ENCODE assay signal across 9 mouse cellular contexts in genomic region chr2:74726973-74727639, GRCm38 (mm10). TPM values are rescaled to one million over a fixed set of nuclear protein-coding genes. Genes with fewer than 3 reads are reported as not detected.
DNase-seq lines count a peak whose midpoint lies in the region; ATAC-seq and TF ChIP-seq lines count a peak whose summit lies in the region.
"Had no signal": no experiment of that assay in that cellular context is flagged by ENCODE, and none has a peak within 500 bp of the region (broad histone marks: within the 10 kb centered on the region; RNA-seq: fewer than 3 reads in every experiment).

No protein-coding gene starts in this region.

- ATAC-seq in heart, postnatal 0 days (ENCODE audit: insufficient read depth, low read depth): no peak
- no peak for ATAC-seq in embryonic facial prominence, embryonic 11.5 days (replicated peaks; ENCODE audit: insufficient number of reproducible peaks, low FRiP score, low TSS enrichment, low read depth)
- no peak for ATAC-seq in frontal cortex, adult (ENCODE audit: low TSS enrichment)

- TF ChIP-seq CTCF in heart, postnatal 0 days (IDR thresholded peaks at IDR 0.05; ENCODE audit: low read depth): no peak

- H3K36me3 ChIP-seq in heart, postnatal 0 days (replicated peaks; ENCODE audit: control insufficient read depth, insufficient read depth, low read length): no peaks in the 10 kb centered on the region
- H3K36me3 ChIP-seq in embryonic facial prominence, embryonic 11.5 days (replicated peaks; ENCODE audit: control insufficient read depth, insufficient read depth, low read depth, low read length): no peaks in the 10 kb centered on the region

- intact Hi-C loops in left cerebral cortex, postnatal 10 days (cut with DNase I): no loop called here

- DNase-seq in heart, postnatal 0 days (ENCODE audit: low spot score): no peak
- no peak for DNase-seq in heart, postnatal 4 days
- no peak for DNase-seq in embryonic facial prominence, embryonic 11.5 days (ENCODE audit: low spot score)
- DNase-seq in kidney, postnatal 14 days: peak; percentile 35
- peak; percentile 67 for DNase-seq in neural tube, embryonic 10.5 days (ENCODE audit: extremely low spot score, low spot score)
- DNase-seq in left cerebral cortex, postnatal 10 days (ENCODE audit: extremely low spot score in 1 of 2, low spot score in 2 of 2): no peak
- DNase-seq in cerebellum, postnatal 25 days: no peak

- no peaks in the 10 kb centered on the region for H3K9me3 ChIP-seq in heart, postnatal 0 days (replicated peaks; ENCODE audit: control insufficient read depth, low read length)
- no peaks in the 10 kb centered on the region for H3K9me3 ChIP-seq in embryonic facial prominence, embryonic 11.5 days (replicated peaks; ENCODE audit: control insufficient read depth, low read length)

- H3K4me2 ChIP-seq in heart, postnatal 0 days (ENCODE audit: low read depth, low read length): peak overlapping the region; percentile 50
- peak overlapping the region; percentile 36 for H3K4me2 ChIP-seq in embryonic facial prominence, embryonic 11.5 days (ENCODE audit: low read depth, low read length)

- no peak overlapping the region for H3K9ac ChIP-seq in heart, postnatal 0 days (replicated peaks; ENCODE audit: low read depth, low read length)
- H3K9ac ChIP-seq in embryonic facial prominence, embryonic 11.5 days (replicated peaks; ENCODE audit: low read length): no peak overlapping the region

- 3% methylated on average over 43 of the region's 43 CpGs for WGBS in heart, postnatal 0 days
- under 1% methylated on average over 43 of the region's 43 CpGs for WGBS in embryonic facial prominence, embryonic 11.5 days

- H3K27me3 ChIP-seq in heart, postnatal 0 days (ENCODE audit: control insufficient read depth, insufficient read depth, low read length): peaks cover 99% of the 10 kb centered on the region
- H3K27me3 ChIP-seq in embryonic facial prominence, embryonic 11.5 days (ENCODE audit: control insufficient read depth, insufficient read depth, low read length): peaks cover 95% of the 10 kb centered on the region

- TF ChIP-seq EP300 in heart, postnatal 0 days (IDR thresholded peaks at IDR 0.05; ENCODE audit: low read depth): no peak

- H3K4me1 ChIP-seq in heart, postnatal 0 days (ENCODE audit: control insufficient read depth, insufficient read depth): no peaks in the 10 kb centered on the region
- H3K4me1 ChIP-seq in embryonic facial prominence, embryonic 11.5 days (ENCODE audit: control insufficient read depth, insufficient read depth, low read length): no peaks in the 10 kb centered on the region; the same call in none of the 2 replicates

- H3K4me3 ChIP-seq in heart, postnatal 0 days (ENCODE audit: low read depth, low read length): peak overlapping the region; percentile 21
- peak overlapping the region; percentile 16 for H3K4me3 ChIP-seq in embryonic facial prominence, embryonic 11.5 days (ENCODE audit: low read depth, low read length)

- H3K27ac ChIP-seq in heart, postnatal 0 days (ENCODE audit: low read depth): no peak overlapping the region
- H3K27ac ChIP-seq in embryonic facial prominence, embryonic 11.5 days (replicated peaks; ENCODE audit: low read depth, low read length): no peak overlapping the region

RNA-seq across cellular contexts. Expression of gene Gm28230, which starts 0.6 kb away (rescaled TPM):
- 1.6 TPM in 1 of 2 replicates, not detected in the other for total RNA-seq in heart, postnatal 0 days (2014; rRNA removed; ENCODE audit: low replicate concordance)
- polyA plus RNA-seq in heart, postnatal 0 days (2015; fragmentation: Nextera tagmentation; extraction: Ambion mirVana): not detected in 2 replicates
- not detected for total RNA-seq in heart, postnatal 4 days (2021)
- not detected in 2 replicates for polyA plus RNA-seq in embryonic facial prominence, embryonic 11.5 days (2014; fragmentation: Nextera tagmentation; extraction: Ambion mirVana)
- not detected for total RNA-seq in left cerebral cortex, postnatal 10 days (2021)
- total RNA-seq: layer of hippocampus, postnatal 10 days had no signal

RNA-seq across cellular contexts. Expression of gene Hoxd4, which starts 15.4 kb away (rescaled TPM):
- total RNA-seq in heart, postnatal 0 days (2014; rRNA removed; ENCODE audit: low replicate concordance): 0.19 TPM in 1 of 2 replicates, not detected in the other
- 0.05 and 0.11 TPM in 2 replicates for polyA plus RNA-seq in heart, postnatal 0 days (2015; fragmentation: Nextera tagmentation; extraction: Ambion mirVana)
- total RNA-seq in heart, postnatal 4 days (2021): under 1 TPM; 0.45 TPM
- polyA plus RNA-seq in embryonic facial prominence, embryonic 11.5 days (2014; fragmentation: Nextera tagmentation; extraction: Ambion mirVana): 0.18 TPM in 1 of 2 replicates, not detected in the other
- not detected for total RNA-seq in left cerebral cortex, postnatal 10 days (2021)
- total RNA-seq: layer of hippocampus, postnatal 10 days had no signal

RNA-seq across cellular contexts. Expression of gene Hoxd3, which starts 15.4 kb away (rescaled TPM):
- not detected in 2 replicates for total RNA-seq in heart, postnatal 0 days (2014; rRNA removed; ENCODE audit: low replicate concordance)
- polyA plus RNA-seq in heart, postnatal 0 days (2015; fragmentation: Nextera tagmentation; extraction: Ambion mirVana): 0.04 TPM in 1 of 2 replicates, not detected in the other
- total RNA-seq in heart, postnatal 4 days (2021): under 1 TPM in 1 of 2 experiments, not detected in 1; 0.11 TPM
- polyA plus RNA-seq in embryonic facial prominence, embryonic 11.5 days (2014; fragmentation: Nextera tagmentation; extraction: Ambion mirVana): 2.7 and 2.9 TPM in 2 replicates
- not detected for total RNA-seq in left cerebral cortex, postnatal 10 days (2021)
- total RNA-seq: layer of hippocampus, postnatal 10 days had no signal

RNA-seq across cellular contexts. Expression of gene Hoxd8, which starts 22.7 kb away (rescaled TPM):
- 1.5 TPM in 1 of 2 replicates, not detected in the other for total RNA-seq in heart, postnatal 0 days (2014; rRNA removed; ENCODE audit: low replicate concordance)
- polyA plus RNA-seq in heart, postnatal 0 days (2015; fragmentation: Nextera tagmentation; extraction: Ambion mirVana): 0.23 and 0.26 TPM in 2 replicates
- total RNA-seq in heart, postnatal 4 days (2021): 1 to 10 TPM; 1.2 to 1.9 TPM
- 0.18 and 0.71 TPM in 2 replicates for polyA plus RNA-seq in embryonic facial prominence, embryonic 11.5 days (2014; fragmentation: Nextera tagmentation; extraction: Ambion mirVana)
- total RNA-seq in left cerebral cortex, postnatal 10 days (2021): not detected

RNA-seq across cellular contexts. Expression of gene Hoxd9, which starts 29.6 kb away (rescaled TPM):
- 0.84 TPM in 1 of 2 replicates, not detected in the other for total RNA-seq in heart, postnatal 0 days (2014; rRNA removed; ENCODE audit: low replicate concordance)
- polyA plus RNA-seq in heart, postnatal 0 days (2015; fragmentation: Nextera tagmentation; extraction: Ambion mirVana): 0.08 and 0.12 TPM in 2 replicates
- total RNA-seq in heart, postnatal 4 days (2021): under 1 TPM; 0.12 to 0.27 TPM
- 0.10 TPM in 1 of 2 replicates, not detected in the other for polyA plus RNA-seq in embryonic facial prominence, embryonic 11.5 days (2014; fragmentation: Nextera tagmentation; extraction: Ambion mirVana)
- total RNA-seq in left cerebral cortex, postnatal 10 days (2021): not detected
- total RNA-seq: layer of hippocampus, postnatal 10 days had no signal

Comparison
In these comparisons a context has a peak if more than half of its experiments do, and no peak if none do; other contexts are left out.
1. DNase-seq: peak in kidney, postnatal 14 days (single experiment) and neural tube, embryonic 10.5 days (single experiment); none in heart, postnatal 0 days (single experiment), heart, postnatal 4 days (single experiment), embryonic facial prominence, embryonic 11.5 days (single experiment), left cerebral cortex, postnatal 10 days (0 of 2) and cerebellum, postnatal 25 days (0 of 2).